Mouse (Mus musculus) lung, postnatal 14 days (tissue): ENCODE data around the gene Ptprg.
"Not testable (repeated sequence)": the region's sequence is repeated elsewhere in the genome, so short reads cannot be mapped to it uniquely, and the experiment has no call there.

Experiments
- DNase-seq: peaks from one replicate; pipeline ENCODE4 v3.0.0; 2021

Ptprg gene

DNA sequence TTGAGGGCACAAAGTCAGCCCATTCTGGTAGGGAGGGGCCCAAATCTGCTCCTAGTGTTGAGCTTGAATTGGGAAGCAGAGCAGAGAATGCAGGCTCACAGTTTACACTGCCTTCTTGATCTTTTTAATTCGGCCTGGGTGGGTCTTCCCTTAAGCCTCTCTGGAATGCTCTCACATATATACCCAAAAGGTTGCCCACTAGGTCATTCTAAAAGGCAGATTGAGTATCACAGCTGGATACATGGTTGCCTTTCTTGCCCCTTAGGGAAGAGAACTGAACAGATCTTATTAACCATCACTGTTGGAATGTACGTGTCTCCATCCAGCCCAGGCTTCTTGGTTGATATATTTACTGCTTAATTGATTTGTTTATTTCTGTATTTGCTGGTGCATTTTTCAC lies 349.5 kb downstream of the Ptprg start:
- no peak for DNase-seq

DNA sequence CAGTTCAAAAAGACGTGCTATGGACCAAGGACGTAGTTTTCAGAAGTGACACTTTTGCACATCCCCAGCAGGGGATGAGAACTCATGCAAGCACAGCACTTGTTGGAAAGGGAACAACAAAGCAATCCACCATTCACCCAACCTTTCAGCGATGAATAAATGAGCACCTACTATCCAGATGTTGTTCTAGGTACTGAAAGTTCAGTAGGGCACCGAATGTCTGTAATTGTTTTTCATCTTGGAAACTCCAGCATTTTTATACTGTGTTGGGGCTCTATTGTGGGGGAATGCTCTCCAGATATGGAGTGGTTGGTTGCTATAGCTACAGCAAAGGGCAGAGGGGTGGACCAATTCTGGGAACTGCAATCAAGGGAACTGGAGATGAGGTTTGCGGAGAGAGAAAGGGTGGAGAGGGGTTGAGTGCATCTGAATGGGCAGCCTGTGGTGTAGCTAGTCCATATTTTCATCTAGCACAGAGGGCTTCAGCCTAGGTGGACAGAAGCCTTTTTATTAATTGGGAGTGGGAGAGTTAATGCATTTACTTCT lies 352.9 kb downstream of the Ptprg start:
- no peak for DNase-seq

DNA sequence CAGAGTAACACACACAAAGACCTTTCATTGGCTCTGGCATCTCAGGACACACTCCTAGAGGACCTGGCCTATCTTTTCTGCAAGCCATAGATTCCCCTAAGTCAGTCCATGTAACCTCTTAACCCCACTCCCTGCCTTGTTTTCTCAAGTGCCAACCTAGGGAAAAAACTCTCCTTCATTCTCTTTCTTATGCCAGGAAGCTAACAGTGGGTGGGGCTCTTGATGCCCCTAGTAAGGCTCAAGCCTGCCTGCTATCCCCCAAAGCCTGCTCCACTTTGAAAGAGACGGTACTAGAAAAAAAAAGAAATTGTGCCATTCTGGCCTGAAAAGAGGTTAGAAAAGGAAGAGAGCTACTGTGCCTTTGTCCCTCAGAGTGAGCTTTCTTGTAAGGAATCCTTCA lies 358.9 kb downstream of the Ptprg start:
- no peak for DNase-seq

DNA sequence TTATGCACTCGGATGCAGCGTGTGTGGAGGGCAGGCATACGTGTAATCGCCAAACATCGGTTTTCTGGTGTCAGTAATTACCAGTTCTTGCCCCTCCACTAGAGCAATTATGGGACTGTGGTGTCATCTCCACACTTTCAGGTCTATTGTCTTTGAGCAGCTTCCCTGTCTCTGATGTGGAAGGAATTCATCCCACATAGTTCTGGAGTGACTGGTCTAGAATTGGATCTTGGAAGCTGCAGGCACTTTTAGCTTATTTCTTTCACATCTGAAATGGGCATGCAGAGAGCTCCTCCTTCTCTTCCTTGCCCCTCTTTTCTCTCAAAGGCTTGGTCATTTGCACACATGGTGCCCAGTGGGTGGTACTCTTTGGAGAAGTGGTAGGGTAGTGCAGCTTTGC lies 363.9 kb downstream of the Ptprg start:
- no peak for DNase-seq

DNA sequence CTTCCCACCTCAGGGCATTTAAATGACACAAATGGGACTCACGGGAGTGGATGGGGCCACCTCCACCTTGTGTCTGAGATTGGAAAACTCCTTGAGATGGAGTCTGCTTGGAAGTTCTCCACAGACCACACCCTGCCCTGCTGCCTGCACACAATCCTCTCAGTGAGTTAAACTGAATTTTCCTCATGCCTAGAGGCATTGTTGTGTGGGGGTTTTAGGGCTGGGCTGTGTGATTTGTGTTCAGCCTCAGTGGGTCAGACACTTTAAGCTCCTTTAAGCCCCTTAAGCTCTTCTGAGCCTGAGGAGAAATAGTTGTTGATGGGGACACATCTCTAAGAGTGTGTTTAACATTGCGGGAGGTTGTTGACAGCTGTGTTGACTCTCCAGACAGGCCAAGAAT lies 375.2 kb downstream of the Ptprg start:
- DNase-seq: no peak

DNA sequence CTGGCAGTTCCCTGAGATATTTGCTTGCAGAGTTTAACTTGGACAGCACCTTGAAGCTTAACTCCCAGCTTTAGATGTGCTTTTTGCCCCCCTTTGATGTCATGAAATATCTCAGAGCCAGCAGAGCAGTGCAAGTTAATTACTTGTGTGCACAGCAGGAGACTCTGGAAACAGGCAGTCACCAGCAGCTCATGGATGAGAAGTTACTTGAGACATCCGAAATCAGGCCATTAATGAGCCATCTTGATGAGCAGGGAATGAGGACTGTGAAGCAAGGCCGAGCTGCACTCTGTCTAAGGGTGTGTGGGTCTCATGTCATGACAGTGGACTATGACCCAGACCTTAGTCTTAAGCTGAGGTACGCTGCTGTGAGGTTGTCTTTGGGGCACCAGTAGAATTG lies 379.2 kb downstream of the Ptprg start:
- no peak for DNase-seq

DNA sequence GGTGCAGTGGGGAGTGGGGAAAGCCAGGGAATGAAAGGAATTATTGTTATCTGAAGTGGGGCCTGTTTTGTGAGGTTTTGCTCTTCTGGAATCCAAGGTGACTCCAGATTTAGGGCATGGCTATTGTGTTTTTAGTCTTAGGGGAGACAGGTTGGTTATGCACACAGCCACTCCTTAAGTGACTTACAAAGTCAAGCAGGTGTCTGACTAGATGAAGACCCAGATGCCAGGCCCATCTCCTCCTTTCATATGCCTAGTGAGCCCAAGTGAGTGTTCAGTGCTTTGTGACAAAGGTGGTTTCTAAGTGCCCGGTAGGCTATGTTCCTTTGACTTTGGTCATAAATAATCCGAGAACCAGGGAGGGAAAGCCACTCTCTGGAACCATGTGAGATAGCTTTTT lies 381.2 kb downstream of the Ptprg start:
- DNase-seq: no peak

DNA sequence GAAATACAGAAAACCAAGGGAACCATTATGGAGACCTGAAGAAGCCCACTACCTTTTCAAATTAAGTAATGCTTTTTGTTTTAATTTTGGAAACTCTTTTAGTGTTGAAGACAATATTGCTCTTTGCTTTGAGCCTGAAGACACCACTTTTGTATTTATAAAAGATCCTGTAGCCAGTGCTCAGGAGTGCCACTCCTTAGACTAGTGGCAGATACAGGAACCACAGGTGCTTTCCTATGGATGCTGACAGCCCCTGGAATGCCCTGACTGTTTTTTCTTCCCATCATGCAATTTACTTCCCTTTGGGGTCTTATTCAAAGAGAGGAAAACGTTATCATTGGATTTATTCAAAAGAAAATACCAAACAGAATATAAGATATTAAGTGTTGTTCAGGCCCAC lies 381.9 kb downstream of the Ptprg start:
- DNase-seq: no peak

DNA sequence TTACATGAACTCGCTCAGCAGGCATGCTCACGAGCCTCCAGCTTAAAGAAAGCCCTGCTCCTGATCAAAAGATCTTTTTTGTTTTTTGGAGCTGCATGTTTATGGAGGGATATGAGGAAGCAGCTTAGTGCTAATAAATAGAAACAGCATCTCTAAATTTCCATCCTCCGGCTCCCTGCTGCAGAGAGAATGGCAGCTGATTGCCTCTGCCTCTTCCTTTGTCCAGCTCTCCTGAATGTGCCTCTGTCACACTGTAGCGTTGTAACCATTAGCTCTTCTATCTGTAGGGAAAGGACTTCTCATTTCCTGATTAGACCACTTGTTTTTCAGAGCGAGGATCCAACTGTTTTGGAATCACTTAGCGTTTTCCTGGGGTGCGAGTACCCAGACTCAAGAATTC lies 382.4 kb downstream of the Ptprg start:
- DNase-seq: no peak

DNA sequence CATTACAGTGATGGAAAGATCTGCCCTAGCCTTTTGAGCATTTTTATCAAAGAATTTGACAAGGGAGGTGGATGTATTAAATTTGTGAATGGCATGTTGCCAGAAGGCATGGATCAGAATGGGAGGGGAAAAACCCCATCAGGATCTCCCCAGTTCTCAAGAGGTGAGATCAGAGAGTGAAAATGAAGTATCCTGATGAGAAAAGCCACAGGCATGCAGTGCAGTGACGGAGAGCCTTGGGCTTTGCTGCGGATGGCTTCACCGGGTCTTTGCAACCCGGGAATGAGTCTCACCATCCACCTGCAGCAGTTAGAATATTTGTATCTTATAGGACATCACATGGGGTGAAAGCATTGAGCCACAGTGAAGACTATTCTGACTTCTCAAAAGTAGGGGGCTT lies 385.6 kb downstream of the Ptprg start:
- no peak for DNase-seq

DNA sequence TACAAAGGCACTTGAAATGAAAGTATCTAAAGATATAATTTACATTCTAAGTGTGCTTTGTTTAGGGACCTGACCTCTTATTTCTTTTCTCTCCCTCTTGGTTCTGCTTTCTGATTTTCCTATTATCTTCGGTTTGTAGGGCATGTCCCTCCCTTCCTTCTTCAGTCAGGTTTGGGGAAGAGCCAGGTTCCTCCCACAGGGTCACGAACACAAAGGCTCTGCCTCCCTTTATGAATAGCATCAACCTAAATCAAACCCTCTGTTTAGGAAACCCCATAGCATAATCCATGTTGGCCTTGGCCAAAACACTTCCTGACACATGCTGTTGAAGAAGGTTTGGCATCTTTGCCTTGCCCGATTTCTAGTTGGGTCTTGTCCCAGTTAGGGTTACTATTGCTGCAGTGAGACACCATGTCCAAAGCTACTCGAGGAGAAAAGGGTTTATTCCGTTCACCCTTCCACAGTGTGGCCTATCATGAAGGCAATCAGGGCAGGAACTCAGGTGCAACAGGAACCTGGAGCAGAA lies 388.7 kb downstream of the Ptprg start:
- no peak for DNase-seq

DNA sequence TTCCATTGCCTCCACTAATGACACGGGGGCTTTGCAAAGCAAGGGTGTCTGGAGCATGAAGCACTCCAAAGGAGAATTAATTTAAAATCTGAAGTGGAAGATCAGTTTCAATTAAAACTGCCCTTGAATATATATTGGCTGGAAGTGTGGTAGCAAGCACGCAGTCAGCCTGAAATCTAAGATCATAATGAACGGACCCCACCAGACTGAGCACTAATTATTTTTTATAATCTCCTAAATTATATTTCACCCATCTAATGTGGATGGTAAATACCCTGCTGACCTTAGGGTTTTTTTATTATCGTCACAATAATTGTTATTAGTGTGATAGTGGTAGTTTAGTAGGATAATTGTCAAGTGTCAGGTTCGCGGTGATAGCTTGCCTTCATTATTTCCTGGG lies 397.0 kb downstream of the Ptprg start:
- DNase-seq: no peak

DNA sequence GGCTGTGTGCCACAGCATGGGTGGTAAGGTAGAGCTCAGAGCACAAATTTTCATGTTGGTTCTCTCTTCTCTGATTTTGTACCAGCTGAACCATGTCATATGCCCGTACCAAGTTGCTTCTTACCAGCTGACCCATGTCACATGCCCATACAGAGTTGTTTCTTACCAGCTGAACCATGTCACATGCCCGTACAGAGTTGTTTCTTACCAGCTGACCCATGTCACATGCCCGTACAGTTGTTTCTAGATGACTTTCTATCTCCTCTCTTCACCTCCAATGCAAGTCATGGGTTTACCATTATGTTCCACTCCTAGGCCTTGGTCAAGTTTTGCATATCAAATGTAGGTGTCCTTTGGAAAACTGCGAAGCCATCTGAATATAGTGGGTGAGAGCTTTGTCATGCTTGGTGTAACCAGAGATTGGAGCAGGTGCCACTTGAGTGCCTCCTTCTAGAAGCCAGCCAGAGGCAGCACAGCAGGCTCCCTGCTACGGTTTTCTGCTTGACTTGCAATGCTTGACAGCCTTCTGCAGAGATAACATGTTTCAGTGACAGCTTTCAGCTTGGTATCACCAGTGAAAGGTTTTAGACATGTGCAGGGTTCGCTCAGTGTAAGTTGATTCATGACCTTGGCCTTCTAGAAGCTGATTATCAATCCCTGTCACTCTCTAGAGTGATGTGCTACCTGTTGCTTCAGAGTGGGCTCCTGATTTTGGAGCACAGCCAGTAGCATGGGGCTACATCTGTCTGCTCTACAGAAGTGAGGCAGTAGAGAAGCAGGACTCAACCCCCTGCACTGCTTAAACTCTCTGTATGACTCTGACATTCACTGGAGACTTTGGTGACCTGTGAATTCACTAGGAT lies 401.9 kb downstream of the Ptprg start:
- DNase-seq: no peak

DNA sequence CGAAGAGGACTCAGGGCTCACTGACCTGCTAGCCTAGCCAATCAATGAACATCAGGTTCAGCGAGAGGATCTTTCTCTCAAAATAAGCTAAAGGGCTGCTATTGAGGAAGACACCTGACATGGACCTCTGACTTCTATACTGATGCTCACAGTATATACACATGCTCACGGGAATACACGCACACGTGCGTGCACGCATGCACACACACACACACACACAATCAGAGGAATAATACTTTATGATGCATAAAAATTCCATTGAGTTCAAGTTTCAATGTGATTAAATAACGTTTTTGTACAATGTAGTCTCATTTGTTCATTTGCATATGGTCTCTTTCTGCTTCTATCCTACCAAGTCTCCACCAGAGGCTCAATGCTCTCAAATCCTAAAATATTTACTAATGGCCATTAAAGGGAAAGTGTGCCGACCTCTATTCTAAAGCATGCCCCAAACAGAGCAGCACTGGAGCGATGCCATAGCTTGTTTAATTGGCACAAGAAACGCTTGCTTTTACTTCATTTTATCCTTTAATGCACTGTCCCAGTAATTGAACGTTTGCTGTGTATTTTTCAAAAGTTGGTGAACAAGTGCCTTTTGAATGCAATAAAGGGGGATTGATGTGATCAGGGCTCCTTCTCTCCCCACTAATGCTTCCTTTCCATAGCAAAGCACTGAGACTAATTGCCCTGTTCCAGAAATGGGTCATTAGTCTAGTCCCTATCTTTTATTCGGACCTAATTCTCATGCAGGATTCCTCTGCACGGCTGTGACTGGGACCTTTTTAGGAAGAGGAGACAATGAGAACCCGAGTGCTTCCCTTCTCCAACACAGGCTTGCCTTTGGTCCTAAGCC lies 407.2 kb downstream of the Ptprg start:
- DNase-seq: no peak

DNA sequence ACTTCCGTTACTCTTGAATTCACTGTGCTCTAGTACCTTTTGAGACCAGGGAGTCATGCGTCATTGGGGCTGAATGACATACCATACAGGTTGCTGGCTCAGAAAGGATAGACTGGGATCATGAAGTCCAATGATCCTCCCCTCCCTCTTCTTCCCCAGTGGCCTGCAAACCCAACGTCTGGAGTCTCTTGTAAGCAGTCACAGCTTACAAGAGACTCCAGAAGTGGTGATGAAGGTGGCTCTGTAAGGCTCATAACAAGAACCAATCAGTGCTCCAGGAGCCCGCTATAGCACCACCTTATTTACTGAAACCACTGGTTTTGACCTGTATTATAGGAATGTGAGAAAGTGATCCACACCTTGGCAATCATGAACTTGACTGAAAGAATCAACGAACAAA lies 408.8 kb downstream of the Ptprg start:
- no peak for DNase-seq

DNA sequence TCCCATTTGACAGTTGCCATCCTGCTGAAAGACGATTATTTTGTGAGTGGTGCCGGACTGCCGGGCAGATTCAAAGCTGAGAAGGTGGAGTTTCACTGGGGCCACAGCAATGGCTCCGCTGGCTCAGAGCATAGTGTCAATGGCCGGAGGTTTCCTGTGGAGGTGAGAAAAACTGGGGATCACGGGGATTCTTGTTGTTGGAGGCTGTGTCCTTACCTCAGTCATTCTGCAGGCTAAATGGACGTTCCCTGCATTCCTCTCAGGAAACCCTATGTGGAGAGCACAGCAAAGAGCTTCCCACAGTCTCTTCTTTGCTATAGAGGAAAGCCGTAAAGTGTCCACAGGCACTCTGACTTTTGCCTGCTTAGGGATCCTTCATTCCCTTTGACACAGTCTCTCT lies 409.2 kb downstream of the Ptprg start:
- DNase-seq: no peak

DNA sequence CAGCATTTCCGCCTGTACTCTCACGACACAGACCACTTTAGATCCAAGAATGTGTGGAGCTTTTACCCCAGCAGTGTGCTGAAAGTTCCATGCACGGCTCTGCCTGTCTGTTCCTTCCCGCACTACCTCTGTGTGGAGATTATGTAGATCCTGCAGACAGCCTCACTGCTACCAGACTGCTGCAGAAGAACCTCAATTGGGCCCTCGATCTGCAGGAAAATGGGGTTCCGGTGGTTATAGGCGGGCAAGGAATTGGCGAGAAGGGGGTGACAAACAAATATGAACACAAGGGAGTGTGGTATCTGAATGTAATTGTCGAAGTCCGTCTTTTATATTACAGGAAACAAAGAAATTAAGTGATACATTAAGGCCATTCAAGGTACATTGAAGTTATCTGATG lies 410.5 kb downstream of the Ptprg start:
- DNase-seq: no peak

DNA sequence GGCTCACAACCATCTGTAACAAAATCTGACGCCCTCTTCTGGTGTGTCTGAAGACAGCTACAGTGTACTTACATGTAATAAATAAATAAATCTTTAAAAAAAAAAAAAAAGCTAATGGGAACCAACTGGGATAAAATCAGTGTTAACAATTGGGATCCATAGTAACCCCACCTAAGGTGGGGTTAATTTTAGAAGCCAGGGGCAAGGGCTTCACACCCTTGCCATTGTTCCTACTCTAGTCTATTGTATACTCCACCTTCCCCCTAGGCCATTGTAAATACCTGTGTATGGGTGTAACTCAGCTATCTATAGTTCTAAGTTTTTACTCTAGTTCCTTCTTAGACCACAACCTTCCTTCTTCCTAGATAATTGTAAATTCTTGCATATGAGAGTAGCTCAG lies 411.0 kb downstream of the Ptprg start:
- not testable (repeated sequence) for DNase-seq

DNA sequence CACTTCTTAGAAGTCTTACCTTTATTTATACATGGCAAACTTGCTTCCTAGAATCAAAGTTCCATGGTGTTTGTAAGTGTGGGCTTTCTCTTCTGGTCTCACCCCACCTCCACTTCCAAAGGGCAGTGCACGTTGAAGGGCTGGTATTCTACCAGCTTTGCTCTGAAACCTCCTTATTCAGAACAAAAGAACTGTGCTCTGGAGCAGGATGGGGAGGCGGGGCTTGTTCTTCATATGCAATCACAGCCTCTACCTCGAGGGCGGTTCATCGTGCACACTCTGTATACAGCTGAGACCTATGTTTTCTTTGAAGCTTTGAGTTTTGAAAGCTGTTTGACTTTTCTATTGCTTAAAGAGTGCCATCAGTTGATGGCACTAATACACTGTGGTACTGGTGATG lies 412.5 kb downstream of the Ptprg start:
- no peak for DNase-seq

DNA sequence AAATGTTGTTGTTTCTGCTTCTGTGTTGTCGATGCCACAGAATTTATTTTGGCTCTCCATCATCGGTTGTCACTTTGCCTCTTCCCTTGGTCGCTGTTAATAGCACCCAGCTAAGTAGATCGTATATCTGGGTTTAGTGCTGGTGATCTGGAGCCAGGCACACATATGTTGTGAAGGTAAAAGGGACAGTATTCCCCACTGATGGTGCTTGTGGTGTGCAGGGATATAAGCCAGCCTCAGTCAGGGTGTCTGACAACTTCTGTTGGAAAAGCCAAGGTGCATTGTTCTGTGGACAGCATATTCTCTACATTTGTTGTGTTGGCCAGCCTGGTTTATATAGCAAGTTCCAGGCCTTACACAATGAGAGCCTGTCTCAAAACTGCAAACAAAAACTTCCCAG lies 428.4 kb downstream of the Ptprg start:
- no peak for DNase-seq

DNA sequence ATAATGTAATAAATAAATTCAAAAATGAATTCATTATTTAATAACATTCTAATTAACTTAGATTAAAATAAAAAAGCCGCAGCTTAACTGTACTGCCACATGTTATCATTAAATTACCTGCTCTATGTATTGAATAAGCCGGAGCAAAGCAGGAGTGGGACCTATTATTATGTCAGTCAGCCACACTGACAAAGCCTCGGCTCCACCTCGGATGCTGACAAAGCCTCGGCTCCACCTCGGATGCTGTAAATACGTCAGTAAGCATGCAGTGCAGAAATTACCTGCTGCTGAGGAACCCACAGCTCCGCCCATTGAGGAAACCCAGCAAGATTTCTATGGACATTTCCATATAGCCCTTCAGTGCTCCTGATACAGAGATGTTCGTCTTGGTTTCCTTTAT lies 429.7 kb downstream of the Ptprg start:
- DNase-seq: no peak

DNA sequence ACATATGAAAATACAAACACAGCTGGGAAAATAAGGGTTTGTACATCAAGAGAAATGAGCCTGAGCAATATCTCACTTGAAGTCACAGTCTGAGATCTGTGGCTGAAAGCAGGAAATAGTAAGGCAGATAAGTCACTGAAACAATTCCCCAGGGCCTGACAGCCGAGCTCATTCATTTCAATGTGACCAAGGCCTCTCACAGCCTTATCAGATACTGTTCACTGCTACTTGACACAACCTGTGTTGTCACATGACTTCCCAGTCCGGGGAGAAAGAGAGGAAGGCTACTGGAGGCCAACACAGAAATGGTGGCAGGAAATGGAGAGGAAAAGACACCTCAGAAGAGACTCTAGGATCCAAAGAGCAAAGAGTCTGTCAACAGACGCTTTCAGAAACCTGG lies 430.8 kb downstream of the Ptprg start:
- DNase-seq: no peak

DNA sequence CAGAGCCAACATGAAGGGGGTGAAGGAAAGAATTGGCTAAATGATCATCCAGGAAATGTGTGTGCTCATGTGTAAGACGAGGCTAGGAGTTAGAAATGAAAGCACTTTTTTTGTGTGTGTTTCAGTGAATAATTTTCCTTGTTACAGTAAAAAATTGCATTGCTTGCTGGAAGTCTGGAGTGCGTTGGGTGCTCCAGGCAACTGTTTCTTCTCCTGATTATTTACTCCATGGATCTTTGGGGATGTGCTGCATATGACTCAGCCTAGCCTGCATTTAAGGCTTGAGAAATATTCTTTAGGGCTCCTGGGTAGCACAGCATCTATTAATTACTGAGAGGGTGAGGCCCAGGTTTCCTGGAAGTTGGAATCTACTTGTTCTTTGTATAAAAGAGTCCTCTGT lies 435.6 kb downstream of the Ptprg start:
- DNase-seq: no peak

DNA sequence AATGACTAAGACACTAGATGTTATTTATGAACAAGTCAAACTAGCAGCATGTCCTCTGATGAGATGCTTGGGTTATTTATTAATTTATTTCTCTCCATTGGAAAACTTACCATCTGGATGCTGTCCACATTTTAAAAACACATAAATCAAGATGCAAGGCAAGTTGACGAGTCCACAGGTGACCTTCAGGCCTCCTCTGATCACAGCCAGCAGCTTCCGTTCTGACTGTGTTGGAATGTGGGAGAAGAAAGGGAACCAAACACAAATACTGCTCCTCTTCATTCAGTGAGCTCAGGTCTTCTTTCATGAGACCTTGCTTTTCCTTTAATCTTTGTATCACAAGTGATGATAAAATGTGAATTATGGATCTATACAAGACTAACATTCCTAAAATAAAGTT lies 437.8 kb downstream of the Ptprg start:
- no peak for DNase-seq
